Comparison of ENCODE assay signal across 9 mouse cellular contexts in genomic region chr1:83248235-83248746, GRCm38 (mm10).
"Had no signal": no experiment of that assay in that cellular context is flagged by ENCODE, and none has a peak within 500 bp of the region (broad histone marks: within the 10 kb centered on the region; RNA-seq: fewer than 3 reads in every experiment).

No protein-coding gene starts in this region.

- H3K4me3 ChIP-seq: limb, embryonic 15.5 days; liver, embryonic 13.5 days; midbrain, embryonic 13.5 days had no signal

- H3K27ac ChIP-seq: limb, embryonic 15.5 days; liver, embryonic 13.5 days; midbrain, embryonic 13.5 days had no signal

- H3K4me1 ChIP-seq: limb, embryonic 15.5 days; liver, embryonic 13.5 days; midbrain, embryonic 13.5 days had no signal

- H3K27me3 ChIP-seq: limb, embryonic 15.5 days; liver, embryonic 13.5 days; midbrain, embryonic 13.5 days had no signal

- DNase-seq: kidney, postnatal 14 days; layer of hippocampus, postnatal 36 days; liver, embryonic 13.5 days; liver, postnatal 0 days; lung, postnatal 36 days; right cerebral cortex, postnatal 25 days; thymus, postnatal 36 days had no signal
